In genomic region chr8:4404880-4405261, GRCm38 (mm10) we compare ENCODE assay signal across 8 mouse cellular contexts.
DNase-seq lines count a peak whose midpoint lies in the region; ATAC-seq and TF ChIP-seq lines count a peak whose summit lies in the region.

No protein-coding gene starts in this region.

- no peaks in the 10 kb centered on the region for H3K36me3 ChIP-seq in forebrain, embryonic 14.5 days (ENCODE audit: control insufficient read depth, insufficient read depth, low read length)
- no peaks in the 10 kb centered on the region for H3K36me3 ChIP-seq in intestine, embryonic 14.5 days (ENCODE audit: control insufficient read depth, insufficient read depth, low read length)

- no peaks in the 10 kb centered on the region for H3K4me1 ChIP-seq in forebrain, embryonic 14.5 days (ENCODE audit: control insufficient read depth, insufficient read depth, low read length)
- no peaks in the 10 kb centered on the region for H3K4me1 ChIP-seq in intestine, embryonic 14.5 days (replicated peaks; ENCODE audit: control insufficient read depth, insufficient read depth, low read length)
- no peaks in the 10 kb centered on the region for H3K4me1 ChIP-seq in lung, adult 2 months (ENCODE audit: control insufficient read depth, insufficient read depth, low read length)

- ATAC-seq in forebrain, embryonic 14.5 days = peak; percentile 72; the same call in 1 of the 2 replicates
- ATAC-seq in intestine, embryonic 14.5 days (replicated peaks; ENCODE audit: low FRiP score, low TSS enrichment, low read depth) = peak; percentile 54

- H3K27me3 ChIP-seq in forebrain, embryonic 14.5 days (replicated peaks; ENCODE audit: control insufficient read depth, insufficient read depth, low read length) = no peaks in the 10 kb centered on the region
- H3K27me3 ChIP-seq in intestine, embryonic 14.5 days (replicated peaks; ENCODE audit: control insufficient read depth, insufficient read depth, low read length) = no peaks in the 10 kb centered on the region

- TF ChIP-seq POLR2A in lung, adult 2 months (IDR thresholded peaks at IDR 0.05; ENCODE audit: borderline replicate concordance, extremely low read depth, low read depth, low read length) = no peak

- no peak for DNase-seq in layer of hippocampus, adult 2 months (ENCODE audit: low spot score in 2 of 2)
- DNase-seq in layer of hippocampus, adult 9-10 months (ENCODE audit: low spot score) = no peak
- peak; percentile 14 for DNase-seq in forebrain, embryonic 14.5 days (ENCODE audit: low spot score)
- peak; percentile 71 for DNase-seq in intestine, embryonic 14.5 days (ENCODE audit: low spot score)
- DNase-seq in lung, adult 2 months = peak; percentile 19
- peak; percentile 40 for DNase-seq in ovary, postnatal 36 days (ENCODE audit: low spot score)
- DNase-seq in T-cell, adult 2 months (ENCODE audit: low spot score) = no peak
- DNase-seq in layer of hippocampus, postnatal 14 days (ENCODE audit: low spot score in 2 of 2) = no peak

- H3K27ac ChIP-seq in layer of hippocampus, adult 2 months = no peak overlapping the region
- no peak overlapping the region for H3K27ac ChIP-seq in forebrain, embryonic 14.5 days (ENCODE audit: low read depth, low read length)
- H3K27ac ChIP-seq in intestine, embryonic 14.5 days (ENCODE audit: low read depth) = no peak overlapping the region

- TF ChIP-seq CTCF in layer of hippocampus, adult 2 months (conservative IDR thresholded peaks at IDR 0.05) = no peak
- no peak for TF ChIP-seq CTCF in lung, adult 2 months (IDR thresholded peaks at IDR 0.05; ENCODE audit: insufficient read depth, low read length)

- WGBS in forebrain, embryonic 14.5 days = 10% methylated on average over 16 of the region's 16 CpGs
- WGBS in intestine, embryonic 14.5 days = 14% methylated on average over 16 of the region's 16 CpGs
- WGBS in lung, adult 2 months = 6% methylated on average over 16 of the region's 16 CpGs

- peak overlapping the region; percentile 46 for H3K4me2 ChIP-seq in forebrain, embryonic 14.5 days (ENCODE audit: low read length)
- H3K4me2 ChIP-seq in intestine, embryonic 14.5 days (ENCODE audit: low read length) = peak overlapping the region; percentile 71

- H3K9me3 ChIP-seq in forebrain, embryonic 14.5 days (replicated peaks; ENCODE audit: control insufficient read depth, low read length) = no peaks in the 10 kb centered on the region
- no peaks in the 10 kb centered on the region for H3K9me3 ChIP-seq in intestine, embryonic 14.5 days (ENCODE audit: control insufficient read depth, low read length)

- H3K9ac ChIP-seq in forebrain, embryonic 14.5 days (ENCODE audit: low read length) = peak overlapping the region; percentile 45; the same call in 1 of the 2 replicates
- H3K9ac ChIP-seq in intestine, embryonic 14.5 days (ENCODE audit: low read length) = peak overlapping the region; percentile 53

- peak overlapping the region; percentile 14 for H3K4me3 ChIP-seq in layer of hippocampus, adult 2 months
- peak overlapping the region; percentile 17 for H3K4me3 ChIP-seq in forebrain, embryonic 14.5 days (ENCODE audit: low read depth, low read length)
- H3K4me3 ChIP-seq in intestine, embryonic 14.5 days (ENCODE audit: low read depth, low read length) = peak overlapping the region; percentile 35
- H3K4me3 ChIP-seq in lung, adult 2 months (replicated peaks; ENCODE audit: extremely low read depth, low read depth, low read length) = peak overlapping the region; percentile 52

Comparison
In these comparisons a context has a peak if more than half of its experiments do, and no peak if none do; other contexts are left out.
1. DNase-seq: peak in forebrain, embryonic 14.5 days (single experiment), intestine, embryonic 14.5 days (single experiment), lung, adult 2 months (single experiment) and ovary, postnatal 36 days (single experiment); none in layer of hippocampus, adult 2 months (0 of 2), layer of hippocampus, adult 9-10 months (single experiment), T-cell, adult 2 months (single experiment) and layer of hippocampus, postnatal 14 days (0 of 2).
2. Peak in every context shown above with its lines, with median percentiles within 50 percentile points of each other: H3K4me3 ChIP-seq.